In genomic region chr15:84188887-84189530, GRCm38 (mm10) we compare ENCODE assay signal across 1 mouse cellular context.
TF ChIP-seq lines count a peak whose summit lies in the region.

No protein-coding gene starts in this region.

TF ChIP-seq in ES-E14, 5 proteins besides CTCF, POLR2A, EP300 and RAD21:
- TF ChIP-seq ZNF384 (IDR thresholded peaks at IDR 0.05; ENCODE audit: low read depth, low read length) (peak; percentile 53; the same call in 1 of the 2 replicates), ZC3H11A (IDR thresholded peaks at IDR 0.05; ENCODE audit: borderline replicate concordance, low read depth, low read length) (no peak), MAFK (IDR thresholded peaks at IDR 0.05; ENCODE audit: insufficient read depth, low read depth, low read length) (no peak), HCFC1 (IDR thresholded peaks at IDR 0.05; ENCODE audit: borderline replicate concordance, insufficient read depth, low read length) (no peak), CHD2 (IDR thresholded peaks at IDR 0.05; ENCODE audit: low read depth, low read length) (no peak)
TF ChIP-seq in ES-E14: peak in this region for 1.
